Mouse (Mus musculus) forebrain, embryonic 12.5 days (tissue): ENCODE data around the gene Gm6871. TPM values are rescaled to one million over a fixed set of nuclear protein-coding genes. Genes with fewer than 3 reads are reported as not detected.
"Not testable (repeated sequence)": the region's sequence is repeated elsewhere in the genome, so short reads cannot be mapped to it uniquely, and the experiment has no call there.

Experiments
- ATAC-seq: fragments of 200-750 bp; cut with Nextera tagmentation; 2 replicates; pipeline ENCODE4 v1.8.0; 2017; ENCODE audit warnings: moderate TSS enrichment; ENCODE audit not compliant: low FRiP score
- H3K27ac ChIP-seq: fragments of 300-500 bp; sonication (generic); 2 replicates; pipeline ENCODE4 v1.5.1; 2016; ENCODE audit warnings: mild to moderate bottlenecking
- H3K27me3 ChIP-seq: fragments of 300-500 bp; sonication (generic); 2 replicates; pipeline ENCODE4 v1.6.1; 2016; ENCODE audit warnings: mild to moderate bottlenecking
- H3K36me3 ChIP-seq: fragments of 300-500 bp; sonication (generic); replicated peaks from 2 replicates; pipeline ENCODE4 v1.6.1; 2016; ENCODE audit warnings: mild to moderate bottlenecking
- H3K4me1 ChIP-seq: fragments of 300-500 bp; sonication (generic); 2 replicates; pipeline ENCODE4 v1.6.1; 2016
- H3K4me2 ChIP-seq: fragments of 300-500 bp; sonication (generic); 2 replicates; pipeline ENCODE4 v1.6.1; 2016; ENCODE audit warnings: mild to moderate bottlenecking, moderate library complexity
- H3K4me3 ChIP-seq: fragments of 300-500 bp; sonication (generic); replicated peaks from 2 replicates; pipeline ENCODE4 v1.5.1; 2016; ENCODE audit warnings: mild to moderate bottlenecking
- H3K9ac ChIP-seq: fragments of 300-500 bp; sonication (generic); 2 replicates; pipeline ENCODE4 v1.6.1; 2016; ENCODE audit warnings: mild to moderate bottlenecking
- H3K9me3 ChIP-seq: fragments of 300-500 bp; sonication (generic); 2 replicates; pipeline ENCODE4 v1.6.1; 2016
- WGBS: fragments of 180-500 bp; shearing (Covaris S2); methylation state at CpG from one replicate; pipeline ENCODE4 v1.1.7; 2016; 5-methylcytosine and 5-hydroxymethylcytosine counted together
- polyA plus RNA-seq: library from polyadenylated mRNA; unstranded; fragments of >200 nt; fragmentation: Nextera tagmentation; extraction: Ambion mirVana; gene quantifications from 2 replicates; pipeline ENCODE4 v1.2.1, GENCODE M21; 2016

Gm6871 gene
- polyA plus RNA-seq, 1 experiment from 2014 or later = not detected

DNA sequence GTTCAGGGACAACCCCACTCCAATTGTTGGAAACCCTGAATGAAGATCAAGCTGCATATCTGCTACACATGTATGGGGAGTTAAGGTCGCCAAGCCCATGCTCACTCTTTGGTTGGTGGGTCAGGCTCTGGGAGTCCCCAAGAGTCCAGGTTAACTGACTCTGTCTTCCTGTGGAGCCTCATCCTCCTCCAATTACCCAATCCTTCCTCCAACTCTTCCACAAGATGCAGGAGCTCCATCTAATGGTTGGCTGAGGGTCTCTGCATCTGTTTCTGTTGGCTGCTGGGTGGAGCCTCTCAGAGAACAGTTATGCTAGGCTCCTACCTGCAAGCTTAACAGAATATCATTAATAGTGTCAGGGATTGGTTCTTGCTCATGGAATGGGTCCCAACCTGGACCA is 71.1 kb downstream of the Gm6871 start:
- whole genome bisulfite sequencing = 57% methylated on average over 1 of the region's 1 CpGs
- H3K27me3 ChIP-seq = no peaks in the 10 kb centered on the region
- no peak overlapping the region for H3K4me3 ChIP-seq
- H3K9me3 ChIP-seq = 0 out of 2 replicates have a peak, but pooled peaks cover 5% of the 10 kb centered on the region
- no peaks in the 10 kb centered on the region for H3K4me1 ChIP-seq
- H3K27ac ChIP-seq = no peak overlapping the region
- no peak overlapping the region for H3K9ac ChIP-seq
- ATAC-seq = no peak
- H3K4me2 ChIP-seq = no peak overlapping the region
- no peaks in the 10 kb centered on the region for H3K36me3 ChIP-seq

DNA sequence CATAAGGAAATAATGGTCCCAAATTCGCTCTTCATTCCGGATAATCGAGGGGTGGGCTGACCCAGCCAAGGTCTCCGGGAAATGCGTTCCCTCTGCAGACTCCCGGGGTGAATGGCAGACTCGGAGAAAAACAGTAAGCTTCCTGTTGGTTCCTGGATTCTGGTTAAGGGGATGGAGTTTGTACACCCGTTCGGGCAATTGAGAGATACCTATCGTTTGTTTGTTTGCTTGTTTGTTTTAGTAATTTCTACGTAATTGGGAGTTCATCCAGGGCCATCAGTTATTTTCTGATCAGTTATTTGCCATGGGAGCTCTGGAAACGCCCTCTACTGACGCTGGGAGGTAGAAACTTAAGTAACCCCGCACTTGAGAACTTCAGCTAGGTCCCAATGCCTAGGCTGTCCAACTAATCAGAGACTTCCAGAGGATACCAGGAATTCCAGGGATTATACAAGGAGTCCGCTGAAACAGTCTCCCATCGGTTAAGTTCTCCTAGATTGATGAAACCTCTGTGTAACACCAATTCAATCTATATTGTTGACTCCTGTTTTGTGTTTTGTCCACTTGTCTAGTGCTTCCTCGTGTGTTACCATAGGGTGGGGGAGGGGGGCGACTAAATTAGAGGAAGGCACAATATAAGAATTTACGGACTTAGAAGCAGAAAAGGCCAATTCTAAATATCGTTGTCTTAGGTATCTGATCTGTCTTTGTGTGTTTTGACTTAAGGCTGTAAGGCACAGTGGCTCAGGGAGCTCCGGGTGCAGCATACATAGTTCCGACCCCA is 73.1 kb downstream of the Gm6871 start:
- H3K4me1 ChIP-seq = no peaks in the 10 kb centered on the region
- ATAC-seq = peak; percentile 21; the same call in 1 of the 2 replicates
- H3K27me3 ChIP-seq = no peaks in the 10 kb centered on the region
- 22% methylated on average over 22 of the region's 22 CpGs for WGBS
- H3K9me3 ChIP-seq = 0 out of 2 replicates have a peak, but pooled peaks cover 3% of the 10 kb centered on the region
- H3K4me2 ChIP-seq = peak overlapping the region; percentile 64
- H3K27ac ChIP-seq = no peak overlapping the region
- peak overlapping the region; percentile 22 for H3K9ac ChIP-seq
- H3K36me3 ChIP-seq = 0 out of 2 replicates have a peak, but pooled peaks cover 3% of the 10 kb centered on the region
- H3K4me3 ChIP-seq = peak overlapping the region; percentile 64

- 0 out of 2 replicates have a peak within 1 kb of the TSS, but pooled peaks have one; percentile 19 for H3K27ac ChIP-seq
- peak within 1 kb of the TSS; percentile 49 for H3K9ac ChIP-seq
- no peaks in the 10 kb centered on the region for H3K27me3 ChIP-seq
- peak; percentile 98 for ATAC-seq
- peaks cover 7% of the 10 kb centered on the region; the same call in 1 of the 2 replicates for H3K36me3 ChIP-seq
- WGBS = under 1% methylated on average over 18 of the region's 18 CpGs
- H3K4me1 ChIP-seq = no peaks in the 10 kb centered on the region
- peak within 1 kb of the TSS; percentile 64 for H3K4me3 ChIP-seq
- peak within 1 kb of the TSS; percentile 64 for H3K4me2 ChIP-seq
- peaks cover 3% of the 10 kb centered on the region; the same call in 1 of the 2 replicates for H3K9me3 ChIP-seq
Observed at GRCm38 (mm10) chr7:41499389-41500049, 73.9 kb downstream of the Gm6871 start, which contains the start of the genes Gm20449 and AW146154. Gene Gm20449 (minus strand): TSS chr7:41499417. Gene AW146154 (minus strand): TSS chr7:41499890.

DNA sequence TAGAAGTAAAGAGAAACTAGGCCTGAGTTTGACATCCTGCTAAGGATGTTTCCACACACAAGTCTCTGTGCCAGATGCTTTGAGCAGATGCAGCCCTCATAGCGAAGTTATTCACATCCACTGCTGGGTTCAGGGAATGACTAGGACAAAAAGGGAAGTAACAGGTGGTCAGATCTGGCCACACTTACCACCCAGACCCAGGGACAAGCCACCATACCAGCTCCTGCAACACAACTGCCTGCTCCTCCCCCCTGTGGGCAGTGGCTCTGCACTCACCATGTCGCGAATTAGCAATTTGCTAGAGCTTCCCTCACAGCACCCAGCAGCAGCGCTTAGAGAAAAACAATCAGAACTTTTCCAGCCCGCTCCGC is 74.5 kb downstream of the Gm6871 start:
- peak overlapping the region; percentile 64 for H3K4me2 ChIP-seq
- WGBS = 0% methylated on average over 6 of the region's 6 CpGs
- H3K27ac ChIP-seq = 0 out of 2 replicates have a peak overlapping the region, but pooled peaks have one; percentile 19
- not testable (repeated sequence) for H3K9me3 ChIP-seq, H3K4me1 ChIP-seq, H3K27me3 ChIP-seq, H3K36me3 ChIP-seq, ATAC-seq
- H3K9ac ChIP-seq = peak overlapping the region; percentile 49
- H3K4me3 ChIP-seq = peak overlapping the region; percentile 64

DNA sequence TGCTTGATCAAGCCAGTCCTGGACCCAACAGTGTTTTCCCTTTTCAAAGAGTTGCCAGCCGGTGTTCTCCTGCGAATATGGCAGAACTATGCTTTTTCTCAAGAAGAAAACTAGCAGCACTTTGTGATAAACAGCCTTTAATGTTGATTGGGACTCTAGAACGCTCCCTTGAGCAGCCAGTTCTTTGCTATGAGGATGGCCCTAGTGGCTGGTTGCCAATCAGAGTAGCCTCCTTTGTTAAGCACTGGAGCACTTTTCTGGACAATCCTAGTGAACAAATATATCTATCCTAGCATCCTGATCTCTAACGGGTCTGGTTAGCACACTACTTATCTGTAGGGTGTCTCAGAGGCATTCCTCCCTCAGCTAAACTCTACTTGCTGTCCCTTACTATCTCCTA is 75.0 kb downstream of the Gm6871 start:
- H3K9ac ChIP-seq, H3K4me1 ChIP-seq, H3K27me3 ChIP-seq, H3K27ac ChIP-seq, ATAC-seq, H3K9me3 ChIP-seq, H3K36me3 ChIP-seq: not testable (repeated sequence)
- Histone ChIP-seq H3K4me3 (peak overlapping the region; percentile 64), H3K4me2 (peak overlapping the region; percentile 64)
- WGBS = 77% methylated on average over 4 of the region's 4 CpGs

DNA sequence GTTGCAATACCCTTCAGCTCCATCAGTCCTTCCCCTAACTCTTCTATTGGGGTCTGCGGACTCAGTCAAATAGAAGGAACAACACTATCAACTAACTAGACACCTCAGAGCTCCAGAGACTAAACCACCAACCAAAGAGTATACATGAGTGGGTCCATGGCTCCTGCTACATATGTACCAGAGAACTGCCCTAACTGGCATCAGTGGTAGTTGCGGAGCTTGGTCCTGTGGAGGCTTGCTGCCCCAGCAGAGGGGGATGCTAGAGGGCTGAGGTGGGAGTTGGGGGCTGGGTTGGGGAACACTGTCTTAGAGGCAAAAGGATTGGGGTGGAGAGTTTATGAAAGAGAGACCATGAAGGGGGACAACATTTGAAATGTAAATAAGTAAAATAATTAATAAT is 75.6 kb downstream of the Gm6871 start:
- peaks cover 8% of the 10 kb centered on the region; the same call in 1 of the 2 replicates for H3K9me3 ChIP-seq
- no peak overlapping the region for H3K4me2 ChIP-seq
- H3K27me3 ChIP-seq = no peaks in the 10 kb centered on the region
- WGBS = 96% methylated on average over 2 of the region's 2 CpGs
- no peak for ATAC-seq
- H3K4me1 ChIP-seq = no peaks in the 10 kb centered on the region
- H3K4me3 ChIP-seq = no peak overlapping the region
- peaks cover 10% of the 10 kb centered on the region; the same call in 1 of the 2 replicates for H3K36me3 ChIP-seq
- no peak overlapping the region for H3K9ac ChIP-seq
- H3K27ac ChIP-seq = no peak overlapping the region

Other genes with a start within 250 kb of the Gm6871 start
- gene AI987944, start 180.3 kb downstream of the Gm6871 start, polyA plus RNA-seq = 9.3 and 9.9 TPM in 2 replicates
- 0.06 and 0.23 TPM in 2 replicates for gene Vmn2r57, start 125.0 kb downstream of the Gm6871 start, polyA plus RNA-seq
- not detected in 2 replicates for gene Gm20449, start 74.2 kb downstream of the Gm6871 start, polyA plus RNA-seq
- 7.7 and 9.0 TPM in 2 replicates for gene AW146154, start 73.8 kb downstream of the Gm6871 start, polyA plus RNA-seq
- 17.6 and 19.0 TPM in 2 replicates for gene 2610021A01Rik, start 25.6 kb upstream of the Gm6871 start, polyA plus RNA-seq
- gene Zfp788, start 59.5 kb upstream of the Gm6871 start, polyA plus RNA-seq = 16.4 and 19.0 TPM in 2 replicates